Mouse (Mus musculus): Measurements from ENCODE around the gene Rassf8. TPM values are rescaled to one million over a fixed set of nuclear protein-coding genes. Genes with fewer than 3 reads are reported as not detected.

Rassf8 gene
- total RNA-seq, 2 experiments from 2014 or later = 11.5 to 11.9 TPM

DNA sequence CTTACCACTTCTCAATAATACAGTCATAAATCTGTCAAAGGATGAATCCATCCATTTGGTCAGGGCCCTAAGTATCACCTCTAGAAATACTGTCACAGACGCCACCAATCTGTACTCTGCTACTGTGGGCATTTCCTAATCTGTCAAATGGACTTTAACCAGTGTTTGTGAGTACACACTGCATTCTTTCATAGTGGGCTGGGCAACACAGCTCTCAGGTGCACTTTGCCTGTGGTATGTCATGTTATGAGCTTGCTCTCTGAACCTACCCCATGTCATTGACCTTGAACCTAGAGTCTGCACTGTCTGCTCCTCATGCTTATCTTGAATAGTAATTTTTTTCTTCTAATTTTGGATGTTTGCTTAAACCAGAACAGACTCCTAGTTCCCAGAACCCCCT lies 64.6 kb downstream of the Rassf8 start:
- no peak for ATAC-seq (replicated peaks; ENCODE audit: poor library complexity)

GRCm38 (mm10) chr6:145815200-145815599 lies 68.7 kb downstream of the Rassf8 start:
- ATAC-seq (replicated peaks; ENCODE audit: poor library complexity) = no peak

DNA sequence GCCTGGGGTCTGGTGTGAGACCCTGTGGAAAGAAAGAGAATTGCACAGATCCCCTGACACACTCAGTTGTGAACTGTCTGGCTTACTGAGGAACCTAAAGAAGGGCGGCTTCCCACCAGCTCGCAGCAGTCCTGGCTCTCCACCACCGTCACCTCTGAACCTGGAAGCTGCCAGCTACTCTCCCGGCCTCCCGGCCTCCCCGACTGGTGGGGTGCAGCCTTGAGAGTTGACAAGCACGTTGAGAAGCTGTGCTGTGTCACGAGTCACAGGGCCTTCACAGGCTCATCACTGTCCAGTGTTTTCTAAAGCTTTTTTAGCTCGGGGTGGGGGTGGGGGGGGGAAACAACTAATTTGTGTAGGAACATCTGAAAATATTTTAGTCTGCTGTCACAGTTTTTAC lies 72.6 kb downstream of the Rassf8 start:
- ATAC-seq (replicated peaks; ENCODE audit: poor library complexity) = no peak

GRCm38 (mm10) chr6:145822218-145822617 lies 75.7 kb downstream of the Rassf8 start:
- ATAC-seq (replicated peaks; ENCODE audit: poor library complexity) = peak; percentile 49

- no peak for ATAC-seq (replicated peaks; ENCODE audit: poor library complexity)
Observed at GRCm38 (mm10) chr6:145823103-145823502, 76.6 kb downstream of the Rassf8 start.

DNA sequence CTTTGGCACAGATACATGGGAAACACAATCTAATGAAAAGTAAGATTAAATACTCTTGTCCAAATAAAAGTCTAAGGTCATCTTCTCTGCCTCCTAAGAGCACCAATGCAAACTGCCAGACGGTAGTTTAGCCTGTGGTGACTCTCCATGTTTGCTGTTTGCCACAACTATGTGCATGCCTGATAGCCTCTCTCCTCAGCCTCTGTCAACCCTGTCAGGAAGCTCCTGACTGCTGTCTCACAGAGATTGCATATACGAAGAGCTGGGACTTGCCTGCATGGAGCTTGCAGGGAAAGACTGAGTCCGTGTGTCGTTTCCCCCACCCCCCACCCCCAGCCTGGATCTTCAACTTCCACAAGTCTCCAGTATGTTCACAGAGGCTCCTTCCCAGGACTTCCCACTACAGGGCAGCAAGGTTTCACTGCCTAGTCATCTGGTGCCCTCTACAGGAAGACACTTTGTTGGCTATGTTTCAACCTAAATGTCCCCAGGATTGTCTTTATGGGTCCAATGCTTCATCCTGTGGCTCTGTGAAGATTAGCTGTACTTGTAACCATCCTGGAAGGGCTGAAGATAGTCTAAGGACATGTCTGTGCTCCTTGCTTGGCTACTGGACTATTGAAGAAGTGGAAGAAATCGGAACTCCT lies 77.2 kb downstream of the Rassf8 start:
- ATAC-seq (replicated peaks; ENCODE audit: poor library complexity) = peak; percentile 77

- ATAC-seq (replicated peaks; ENCODE audit: poor library complexity) = no peak
Observed at GRCm38 (mm10) chr6:145826305-145826704, 79.8 kb downstream of the Rassf8 start.

DNA sequence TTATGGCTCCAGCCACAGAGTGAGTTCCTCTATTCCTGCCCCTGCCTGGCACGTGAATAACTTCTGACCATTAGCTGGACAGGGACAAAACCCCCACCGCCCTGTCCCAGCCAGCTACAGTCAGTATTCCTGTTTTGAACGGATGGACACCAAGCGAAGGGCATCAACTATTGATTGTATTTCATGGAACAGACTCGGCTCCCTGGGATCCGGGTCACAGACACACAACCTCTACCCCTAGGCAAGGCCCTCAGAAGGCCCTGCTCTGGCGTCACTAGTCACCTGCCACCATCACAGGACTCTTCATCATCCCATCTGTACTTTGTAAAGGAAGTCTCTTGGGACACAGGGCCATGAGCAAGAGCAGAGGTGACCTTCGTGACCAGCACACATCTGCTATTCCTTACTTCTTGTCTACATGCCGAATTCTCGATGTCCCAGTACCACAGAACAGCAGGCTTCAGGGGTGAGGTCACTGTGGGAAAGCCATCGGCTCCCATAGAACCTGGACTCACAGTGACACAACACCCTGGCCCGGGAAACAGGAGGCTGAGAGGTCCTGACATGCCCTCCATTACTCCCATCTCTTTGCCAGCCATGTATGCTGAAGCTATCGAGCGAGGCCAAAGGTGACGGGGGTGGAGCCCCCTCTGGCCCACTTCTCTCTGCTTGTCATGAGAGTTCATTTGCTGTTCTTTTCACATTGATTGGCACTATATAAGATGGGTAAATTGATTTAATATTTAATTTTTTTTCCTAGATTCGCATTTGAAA lies 82.7 kb downstream of the Rassf8 start:
- ATAC-seq (replicated peaks; ENCODE audit: poor library complexity) = no peak

- peak; percentile 99 for ATAC-seq (replicated peaks; ENCODE audit: poor library complexity)
Observed at GRCm38 (mm10) chr6:145830117-145830516, 83.6 kb downstream of the Rassf8 start.

- ATAC-seq (replicated peaks; ENCODE audit: poor library complexity) = no peak
Observed at GRCm38 (mm10) chr6:145830617-145831016, 84.1 kb downstream of the Rassf8 start.

DNA sequence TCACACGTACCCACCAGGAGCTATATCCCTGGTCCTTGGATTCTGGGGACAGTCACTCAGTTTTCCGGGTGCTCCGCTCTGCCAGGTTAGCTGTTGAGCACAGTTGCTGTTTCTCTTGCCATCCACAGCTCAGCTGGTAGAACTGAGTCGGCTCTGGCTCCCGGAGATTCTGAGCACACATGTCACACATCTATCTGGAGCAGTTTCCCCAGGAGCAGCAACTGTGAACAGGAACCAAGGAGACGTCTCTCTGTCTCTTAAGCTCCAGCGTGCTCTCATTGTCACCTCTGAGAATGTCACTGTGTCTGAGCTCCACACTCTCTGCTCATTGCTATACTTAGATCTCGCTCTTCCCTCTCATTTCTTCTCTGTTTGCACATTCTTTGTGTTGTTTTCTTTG lies 86.4 kb downstream of the Rassf8 start:
- ATAC-seq (replicated peaks; ENCODE audit: poor library complexity) = no peak

DNA sequence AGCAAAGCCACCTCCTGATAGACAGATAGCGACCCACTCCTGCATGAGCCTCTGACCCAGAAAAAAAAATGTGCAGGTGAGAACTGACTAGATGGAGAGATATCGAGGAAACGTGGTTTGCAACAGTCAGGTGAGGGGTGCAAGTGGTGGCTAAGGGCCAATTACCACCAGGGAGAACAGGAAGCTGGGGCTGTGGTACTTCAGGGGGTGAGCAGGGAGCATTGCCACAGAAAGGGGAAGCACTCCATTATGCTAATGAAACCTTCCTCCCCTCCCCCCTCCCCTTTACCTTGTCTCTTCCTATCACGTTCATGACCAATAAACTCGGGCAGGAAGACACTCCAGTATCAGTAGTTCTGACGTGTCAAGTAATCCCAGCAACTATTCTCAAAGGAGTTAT lies 88.8 kb downstream of the Rassf8 start:
- peak; percentile 98 for ATAC-seq (replicated peaks; ENCODE audit: poor library complexity)

DNA sequence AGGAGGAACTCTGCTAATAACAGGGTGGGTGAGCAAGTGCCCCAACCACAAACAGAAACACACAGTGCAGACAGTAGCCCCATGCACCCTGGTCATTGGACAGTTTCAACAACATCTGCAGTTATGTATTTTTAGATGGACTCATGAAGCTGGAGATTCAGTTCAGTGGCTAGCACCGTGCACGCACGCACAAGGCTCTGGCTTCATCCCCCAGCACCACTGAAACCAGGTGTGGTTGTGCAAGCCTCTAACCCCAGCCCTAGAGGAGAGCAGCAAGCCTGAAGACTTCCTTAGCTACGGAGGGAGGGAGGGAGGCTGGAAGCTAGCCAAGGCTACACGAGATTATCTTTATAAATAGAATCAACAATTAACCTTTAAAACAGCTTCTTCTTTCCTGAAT lies 99.1 kb downstream of the Rassf8 start:
- peak; percentile 86 for ATAC-seq (replicated peaks; ENCODE audit: poor library complexity)

DNA sequence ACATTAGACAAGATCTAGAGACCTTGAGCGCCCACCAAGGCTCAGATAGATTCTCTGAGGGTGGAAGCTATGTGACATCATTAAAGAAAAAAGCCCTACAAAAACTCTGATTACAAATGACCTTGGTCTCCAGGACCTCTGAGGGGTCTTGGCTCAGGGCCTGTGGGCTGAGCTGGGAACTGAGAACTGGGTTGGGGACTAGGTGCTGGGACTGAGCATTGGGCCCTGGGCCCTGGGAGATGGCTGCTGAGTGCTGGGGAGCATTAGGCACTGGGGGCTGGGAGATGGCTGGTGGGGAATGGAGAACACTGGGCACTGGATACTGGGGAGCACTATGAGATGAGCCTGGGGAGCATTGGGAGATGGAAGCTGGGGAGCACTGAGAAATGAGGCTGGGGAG lies 99.5 kb downstream of the Rassf8 start:
- no peak for ATAC-seq (replicated peaks; ENCODE audit: poor library complexity)

GRCm38 (mm10) chr6:145846948-145847347 lies 100.4 kb downstream of the Rassf8 start:
- ATAC-seq (replicated peaks; ENCODE audit: poor library complexity) = no peak

DNA sequence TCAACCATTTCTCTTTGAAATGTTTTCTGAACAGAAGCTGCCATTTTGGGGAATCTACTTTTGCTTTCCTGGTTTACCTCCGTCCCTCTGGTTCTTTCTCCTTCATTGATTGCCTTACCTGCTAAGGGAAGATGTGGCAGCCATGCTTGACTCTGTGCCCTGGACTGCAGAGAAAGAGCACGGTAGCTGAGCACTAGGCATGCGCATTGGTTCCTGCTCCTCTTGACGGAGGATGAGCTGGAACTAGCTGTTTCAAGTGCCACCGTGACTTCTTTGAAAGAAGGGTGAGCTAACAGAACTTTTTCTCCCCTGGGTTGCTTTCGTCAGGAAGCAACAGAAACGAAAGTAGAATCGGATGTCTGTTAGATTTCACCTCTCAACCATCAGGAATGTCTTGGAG lies 101.1 kb downstream of the Rassf8 start:
- ATAC-seq (replicated peaks; ENCODE audit: poor library complexity) = no peak

- peak; percentile 29; the same call in 1 of the 2 replicates for ATAC-seq (replicated peaks; ENCODE audit: poor library complexity)
Observed at GRCm38 (mm10) chr6:145850789-145851188, 104.2 kb downstream of the Rassf8 start.

GRCm38 (mm10) chr6:145851956-145852355 lies 105.4 kb downstream of the Rassf8 start:
- no peak for ATAC-seq (replicated peaks; ENCODE audit: poor library complexity)

GRCm38 (mm10) chr6:145852708-145853107 lies 106.2 kb downstream of the Rassf8 start:
- no peak for ATAC-seq (replicated peaks; ENCODE audit: poor library complexity)

DNA sequence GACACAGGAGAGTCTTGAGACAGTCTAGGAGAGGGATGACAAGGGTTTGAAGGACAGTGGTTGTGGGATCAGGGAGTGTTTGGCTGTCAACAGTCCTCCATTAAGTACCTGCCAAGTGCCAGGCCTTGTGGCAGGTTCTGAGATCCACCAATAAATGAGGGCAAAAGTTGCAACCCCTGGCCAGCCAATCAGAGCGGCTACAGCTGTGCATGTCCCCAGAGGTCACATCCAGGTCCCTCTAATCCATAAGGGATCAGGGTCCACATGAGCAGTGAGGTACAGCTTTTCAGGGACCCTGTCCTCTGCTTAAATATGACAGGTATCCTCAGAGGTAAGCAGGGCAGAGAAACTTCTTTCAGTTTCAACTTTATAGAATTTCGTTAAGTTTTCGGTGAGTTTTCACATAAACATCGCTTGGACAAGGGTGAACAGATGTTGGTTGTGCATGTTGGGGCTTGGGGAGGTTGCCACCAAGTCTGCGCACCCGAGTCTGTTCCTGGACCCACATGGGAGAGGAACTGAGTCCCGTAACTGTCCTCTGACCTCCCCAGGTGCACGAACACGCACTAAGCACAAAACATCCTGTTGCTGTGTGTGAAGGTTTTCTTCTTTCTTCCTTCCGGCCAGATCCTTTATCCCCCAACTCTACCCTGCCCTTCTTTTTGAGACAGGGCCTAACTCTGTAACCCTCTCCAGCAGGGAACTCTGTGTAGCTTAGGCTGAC lies 107.0 kb downstream of the Rassf8 start:
- ATAC-seq (replicated peaks; ENCODE audit: poor library complexity) = no peak

GRCm38 (mm10) chr6:145854756-145855155 lies 108.2 kb downstream of the Rassf8 start:
- ATAC-seq (replicated peaks; ENCODE audit: poor library complexity) = no peak

Data from megakaryocyte progenitor cell, adult 5-6 weeks (primary cell).